Mouse (Mus musculus) liver, embryonic 11.5 days (tissue): Measurements from ENCODE around the gene Rfx8. TPM values are rescaled to one million over a fixed set of nuclear protein-coding genes. Genes with fewer than 3 reads are reported as not detected.

Experiments used
- ATAC-seq: fragments of 200-750 bp; cut with Nextera tagmentation; replicated peaks from 2 replicates; pipeline ENCODE4 v1.8.0; 2017; ENCODE audit warnings: moderate number of reproducible peaks, mild to moderate bottlenecking, moderate TSS enrichment, moderate library complexity; ENCODE audit not compliant: low FRiP score
- DNase-seq: peaks from one replicate; pipeline ENCODE4 v3.0.0-alpha.2; 2017; ENCODE audit warnings: low spot score
- H3K27ac ChIP-seq: fragments of 300-500 bp; sonication (generic); 2 replicates; pipeline ENCODE4 v1.5.1; 2014; ENCODE audit warnings: mild to moderate bottlenecking, low read depth, low read length, control low read depth
- H3K27me3 ChIP-seq: fragments of 300-500 bp; sonication (generic); replicated peaks from 2 replicates; pipeline ENCODE4 v1.6.1; 2014; ENCODE audit warnings: low read length, mixed read lengths; ENCODE audit not compliant: control insufficient read depth, insufficient read depth
- H3K36me3 ChIP-seq: fragments of 300-500 bp; sonication (generic); 2 replicates; pipeline ENCODE4 v1.6.1; 2014; ENCODE audit warnings: mild to moderate bottlenecking, low read length, moderate library complexity, mixed read lengths; ENCODE audit not compliant: control insufficient read depth, insufficient read depth
- H3K4me1 ChIP-seq: fragments of 300-500 bp; sonication (generic); replicated peaks from 2 replicates; pipeline ENCODE4 v1.6.1; 2014; ENCODE audit warnings: low read length, mixed read lengths; ENCODE audit not compliant: control insufficient read depth, insufficient read depth
- H3K4me2 ChIP-seq: fragments of 300-500 bp; sonication (generic); 2 replicates; pipeline ENCODE4 v1.6.1; 2014; ENCODE audit warnings: mild to moderate bottlenecking, control low read depth, moderate library complexity
- H3K4me3 ChIP-seq: fragments of 300-500 bp; sonication (generic); 2 replicates; pipeline ENCODE4 v1.5.1; 2014; ENCODE audit warnings: low read depth, low read length, control low read depth
- H3K9ac ChIP-seq: fragments of 300-500 bp; sonication (generic); 2 replicates; pipeline ENCODE4 v1.6.1; 2014; ENCODE audit warnings: low read depth, low read length, control low read depth
- H3K9me3 ChIP-seq: fragments of 300-500 bp; sonication (generic); 2 replicates; pipeline ENCODE4 v1.6.1; 2016; ENCODE audit warnings: low read length, inconsistent platforms, mixed read lengths; ENCODE audit not compliant: control insufficient read depth
- WGBS: fragments of 180-500 bp; shearing (Covaris S2); extraction: QIAGEN DNeasy Blood & Tissue Kit; methylation state at CpG from one replicate; pipeline ENCODE4 v1.1.7; 2014; 5-methylcytosine and 5-hydroxymethylcytosine counted together
- polyA plus RNA-seq: library from polyadenylated mRNA; unstranded; fragments of >200 nt; fragmentation: Nextera tagmentation; extraction: Ambion mirVana; gene quantifications from 2 replicates; pipeline ENCODE4 v1.2.1, GENCODE M21; 2014

Rfx8 gene
- polyA plus RNA-seq, 1 experiment from 2014 or later, result 0.53 TPM

- no peak for DNase-seq
- Histone ChIP-seq H3K27ac (no peak overlapping the region), H3K9ac (no peak overlapping the region), H3K9me3 (no peaks in the 10 kb centered on the region), H3K4me2 (no peak overlapping the region), H3K27me3 (no peaks in the 10 kb centered on the region), H3K36me3 (no peaks in the 10 kb centered on the region), H3K4me3 (no peak overlapping the region), H3K4me1 (peaks cover 7% of the 10 kb centered on the region)
- ATAC-seq, result no peak
- WGBS, result 26% methylated on average over 7 of the region's 7 CpGs
Observed at GRCm38 (mm10) chr1:39746464-39746863, 25.7 kb upstream of the Rfx8 start.

GRCm38 (mm10) chr1:39740948-39741347, 20.2 kb upstream of the Rfx8 start:
- Histone ChIP-seq H3K27me3 (no peaks in the 10 kb centered on the region), H3K9ac (no peak overlapping the region), H3K4me1 (peaks cover 7% of the 10 kb centered on the region), H3K27ac (no peak overlapping the region), H3K9me3 (no peaks in the 10 kb centered on the region), H3K36me3 (no peaks in the 10 kb centered on the region), H3K4me2 (no peak overlapping the region), H3K4me3 (no peak overlapping the region)
- no peak for ATAC-seq
- no peak for DNase-seq
- WGBS, result 73% methylated on average over 7 of the region's 7 CpGs

- peaks cover 14% of the 10 kb centered on the region for H3K4me1 ChIP-seq
- H3K4me2 ChIP-seq, result no peak overlapping the region
- H3K27ac ChIP-seq, result no peak overlapping the region
- H3K9me3 ChIP-seq, result no peaks in the 10 kb centered on the region
- no peaks in the 10 kb centered on the region for H3K27me3 ChIP-seq
- H3K9ac ChIP-seq, result no peak overlapping the region
- H3K36me3 ChIP-seq, result no peaks in the 10 kb centered on the region
- DNase-seq (no peak), ATAC-seq (no peak)
- no peak overlapping the region for H3K4me3 ChIP-seq
- WGBS, result 57% methylated on average over 4 of the region's 4 CpGs
Observed at GRCm38 (mm10) chr1:39740002-39740401, 19.2 kb upstream of the Rfx8 start.

- no peaks in the 10 kb centered on the region for H3K27me3 ChIP-seq
- 21% methylated on average over 8 of the region's 8 CpGs for WGBS
- ATAC-seq (peak; percentile 68), DNase-seq (no peak)
- peaks cover 21% of the 10 kb centered on the region for H3K4me1 ChIP-seq
- no peak overlapping the region; the same call in 1 of the 2 replicates for H3K9ac ChIP-seq
- H3K27ac ChIP-seq, result peak overlapping the region; percentile 79
- H3K4me2 ChIP-seq, result peak overlapping the region; percentile 53
- no peaks in the 10 kb centered on the region for H3K36me3 ChIP-seq
- H3K9me3 ChIP-seq, result no peaks in the 10 kb centered on the region
- H3K4me3 ChIP-seq, result no peak overlapping the region
Observed at GRCm38 (mm10) chr1:39735927-39736604, 15.3 kb upstream of the Rfx8 start.

GRCm38 (mm10) chr1:39735493-39735892, 14.7 kb upstream of the Rfx8 start:
- Histone ChIP-seq H3K4me2 (peak overlapping the region; percentile 53), H3K9me3 (no peaks in the 10 kb centered on the region), H3K9ac (no peak overlapping the region), H3K27ac (peak overlapping the region; percentile 79), H3K27me3 (no peaks in the 10 kb centered on the region), H3K36me3 (no peaks in the 10 kb centered on the region), H3K4me1 (peaks cover 21% of the 10 kb centered on the region), H3K4me3 (no peak overlapping the region)
- DNase-seq (no peak), ATAC-seq (peak; percentile 88)
- WGBS, result 31% methylated on average over 2 of the region's 2 CpGs

- DNase-seq, result no peak
- Histone ChIP-seq H3K27ac (peak overlapping the region; percentile 79; the same call in 1 of the 2 replicates), H3K9ac (0 out of 2 replicates have a peak overlapping the region, but pooled peaks have one; percentile 37), H3K27me3 (no peaks in the 10 kb centered on the region), H3K4me3 (no peak overlapping the region), H3K4me1 (peaks cover 21% of the 10 kb centered on the region), H3K9me3 (no peaks in the 10 kb centered on the region), H3K4me2 (peak overlapping the region; percentile 46), H3K36me3 (no peaks in the 10 kb centered on the region)
- no peak for ATAC-seq
- 46% methylated on average over 6 of the region's 6 CpGs for WGBS
Observed at GRCm38 (mm10) chr1:39734881-39735280, 14.1 kb upstream of the Rfx8 start.

GRCm38 (mm10) chr1:39734311-39734710, 13.5 kb upstream of the Rfx8 start:
- ATAC-seq (no peak), DNase-seq (no peak)
- Histone ChIP-seq H3K9ac (0 out of 2 replicates have a peak overlapping the region, but pooled peaks have one; percentile 37), H3K36me3 (no peaks in the 10 kb centered on the region), H3K4me1 (peaks cover 21% of the 10 kb centered on the region), H3K27me3 (no peaks in the 10 kb centered on the region), H3K4me3 (no peak overlapping the region), H3K27ac (no peak overlapping the region; the same call in 1 of the 2 replicates), H3K9me3 (no peaks in the 10 kb centered on the region), H3K4me2 (peak overlapping the region; percentile 46)
- 41% methylated on average over 13 of the region's 13 CpGs for WGBS

GRCm38 (mm10) chr1:39733876-39734275, 13.1 kb upstream of the Rfx8 start:
- DNase-seq, result no peak
- Histone ChIP-seq H3K9me3 (no peaks in the 10 kb centered on the region), H3K9ac (no peak overlapping the region), H3K27ac (no peak overlapping the region; the same call in 1 of the 2 replicates), H3K4me3 (no peak overlapping the region), H3K4me1 (peaks cover 21% of the 10 kb centered on the region), H3K36me3 (no peaks in the 10 kb centered on the region), H3K4me2 (no peak overlapping the region), H3K27me3 (no peaks in the 10 kb centered on the region)
- WGBS, result 83% methylated on average over 10 of the region's 10 CpGs
- no peak for ATAC-seq

- H3K9me3 ChIP-seq, result no peaks in the 10 kb centered on the region
- no peaks in the 10 kb centered on the region for H3K36me3 ChIP-seq
- WGBS, result 77% methylated on average over 10 of the region's 10 CpGs
- H3K27ac ChIP-seq, result no peak overlapping the region
- H3K4me1 ChIP-seq, result peaks cover 21% of the 10 kb centered on the region
- no peak overlapping the region for H3K9ac ChIP-seq
- no peaks in the 10 kb centered on the region for H3K27me3 ChIP-seq
- ATAC-seq, result no peak
- H3K4me3 ChIP-seq, result no peak overlapping the region
- H3K4me2 ChIP-seq, result no peak overlapping the region
- no peak for DNase-seq
Observed at GRCm38 (mm10) chr1:39732081-39732480, 11.3 kb upstream of the Rfx8 start.
